Mouse (Mus musculus) lung, postnatal 0 days (tissue): ENCODE data around the gene Zer1.

ENCODE experiments used
- CTCF ChIP-seq: IDR thresholded peaks from 2 replicates; pipeline ENCODE4 v1.5.1; 2016; ENCODE audit warnings: antibody characterized with exemption, mild to moderate bottlenecking
- EP300 ChIP-seq: IDR thresholded peaks from 2 replicates; pipeline ENCODE4 v1.6.1; 2016; ENCODE audit warnings: antibody characterized with exemption, mild to moderate bottlenecking, control low read depth

- TF ChIP-seq CTCF (no peak), EP300 (no peak)
Observed at GRCm38 (mm10) chr2:30132801-30133612, 8.6 kb upstream of the Zer1 start.
